Mouse (Mus musculus) heart, embryonic 14.5 days (tissue): ENCODE results near the gene Slc35a5. TPM values are rescaled to one million over a fixed set of nuclear protein-coding genes. Genes with fewer than 3 reads are reported as not detected.
A peak's percentile ranks its signal among the peaks of the same experiment; 100 is the strongest.

Experiments used
- ATAC-seq: fragments of 200-750 bp; cut with Nextera tagmentation; 2 replicates; pipeline ENCODE4 v1.8.0; 2017; ENCODE audit warnings: low read depth, moderate TSS enrichment; ENCODE audit not compliant: insufficient number of reproducible peaks, insufficient read depth, low FRiP score
- H3K27ac ChIP-seq, 2 experiments: fragments of 200-500 bp in 1 of 2; fragments of 300-500 bp in 1 of 2; sonication (generic) in 1 of 2; replicated peaks in 1 of 2; 2 replicates each; pipeline ENCODE4 v1.5.1; 2012 to 2014; ENCODE audit warnings: low read depth in 2 of 2, low read length in 2 of 2, control low read depth in 1 of 2, mild to moderate bottlenecking in 1 of 2, mixed read lengths in 1 of 2; ENCODE audit not compliant: control insufficient read depth in 1 of 2, insufficient read depth in 1 of 2
- H3K27me3 ChIP-seq: fragments of 300-500 bp; sonication (generic); 2 replicates; pipeline ENCODE4 v1.6.1; 2014; ENCODE audit warnings: mild to moderate bottlenecking, low read length, control low read depth; ENCODE audit not compliant: control insufficient read depth, insufficient read depth
- H3K36me3 ChIP-seq: fragments of 300-500 bp; sonication (generic); 2 replicates; pipeline ENCODE4 v1.6.1; 2014; ENCODE audit warnings: mild to moderate bottlenecking, control low read depth, low read length, mixed read lengths; ENCODE audit not compliant: control insufficient read depth, insufficient read depth
- H3K4me1 ChIP-seq, 2 experiments: fragments of 200-500 bp in 1 of 2; fragments of 300-500 bp in 1 of 2; sonication (generic) in 1 of 2; 2 replicates each; pipeline ENCODE4 v1.6.1; 2012 to 2014; ENCODE audit warnings: low read length in 2 of 2, control low read depth in 1 of 2, mixed read lengths in 1 of 2; ENCODE audit not compliant: control insufficient read depth in 2 of 2, insufficient read depth in 2 of 2
- H3K4me2 ChIP-seq: fragments of 300-500 bp; sonication (generic); 2 replicates; pipeline ENCODE4 v1.6.1; 2014; ENCODE audit warnings: mild to moderate bottlenecking, low read length
- H3K4me3 ChIP-seq, 2 experiments: fragments of 200-500 bp in 1 of 2; fragments of 300-500 bp in 1 of 2; sonication (generic) in 1 of 2; 2 replicates each; pipeline ENCODE4 v1.5.1; 2012 to 2014; ENCODE audit warnings: low read length in 2 of 2, mild to moderate bottlenecking in 2 of 2, control low read depth in 1 of 2, low read depth in 1 of 2, moderate library complexity in 1 of 2; ENCODE audit not compliant: control insufficient read depth in 1 of 2, insufficient read depth in 1 of 2
- H3K9ac ChIP-seq: fragments of 300-500 bp; sonication (generic); 2 replicates; pipeline ENCODE4 v1.6.1; 2014; ENCODE audit warnings: mild to moderate bottlenecking, low read length
- H3K9me3 ChIP-seq: fragments of 300-500 bp; sonication (generic); 2 replicates; pipeline ENCODE4 v1.6.1; 2016; ENCODE audit warnings: low read length, control low read depth; ENCODE audit not compliant: control insufficient read depth
- WGBS: fragments of 180-500 bp; shearing (Covaris S2); extraction: QIAGEN DNeasy Blood & Tissue Kit; methylation state at CpG from one replicate; pipeline ENCODE4 v1.1.7; 2014; 5-methylcytosine and 5-hydroxymethylcytosine counted together
- polyA plus RNA-seq: library from polyadenylated mRNA; unstranded; fragments of >200 nt; fragmentation: Nextera tagmentation; extraction: Ambion mirVana; gene quantifications from 2 replicates; pipeline ENCODE4 v1.2.1, GENCODE M21; 2014

The Slc35a5 gene
- polyA plus RNA-seq, 1 experiment from 2014 or later, result 18.0 TPM

GRCm38 (mm10) chr16:45095030-45095429, 63.5 kb downstream of the Slc35a5 start:
- Histone ChIP-seq H3K9ac (peak overlapping the region; percentile 72), H3K27me3 (no peaks in the 10 kb centered on the region), H3K4me2 (peak overlapping the region; percentile 63), H3K9me3 (no peaks in the 10 kb centered on the region), H3K36me3 (no peaks in the 10 kb centered on the region), H3K27ac (peak overlapping the region in 1 of 2 experiments; percentile 91; a peak in 2 of 4 replicates), H3K4me3 (peak overlapping the region; percentile 43 to 75), H3K4me1 (peaks cover 32 to 54% of the 10 kb centered on the region in 2 experiments)
- no peak for ATAC-seq
- 72% methylated on average over 13 of the region's 13 CpGs for WGBS

- Histone ChIP-seq H3K9ac (peak overlapping the region; percentile 72), H3K9me3 (no peaks in the 10 kb centered on the region), H3K4me2 (peak overlapping the region; percentile 63), H3K27me3 (no peaks in the 10 kb centered on the region), H3K36me3 (no peaks in the 10 kb centered on the region), H3K4me3 (peak overlapping the region; percentile 43 to 75), H3K4me1 (peaks cover 32 to 49% of the 10 kb centered on the region in 2 experiments), H3K27ac (peak overlapping the region; percentile 91 to 98)
- 5% methylated on average over 9 of the region's 9 CpGs for WGBS
- ATAC-seq, result no peak
These were observed 64.3 kb downstream of the Slc35a5 start for GRCm38 (mm10) chr16:45094136-45094756.

GRCm38 (mm10) chr16:45093137-45093731, 65.3 kb downstream of the Slc35a5 start, which contains the start of gene Ccdc80:
Gene Ccdc80 (plus strand): TSS chr16:45093402.
- peaks cover 32 to 44% of the 10 kb centered on the region in 2 experiments for H3K4me1 ChIP-seq

GRCm38 (mm10) chr16:45090005-45090404, 68.5 kb downstream of the Slc35a5 start:
- no peak overlapping the region for H3K27ac ChIP-seq
- ATAC-seq, result peak; percentile 48; the same call in 1 of the 2 replicates
- H3K9ac ChIP-seq, result no peak overlapping the region
- H3K27me3 ChIP-seq, result no peaks in the 10 kb centered on the region
- WGBS, result 6% methylated on average over 10 of the region's 10 CpGs
- H3K9me3 ChIP-seq, result no peaks in the 10 kb centered on the region
- no peaks in the 10 kb centered on the region for H3K36me3 ChIP-seq
- peaks cover 11 to 13% of the 10 kb centered on the region in 2 experiments for H3K4me1 ChIP-seq
- H3K4me2 ChIP-seq, result peak overlapping the region; percentile 34; the same call in 1 of the 2 replicates
- H3K4me3 ChIP-seq, result no peak overlapping the region

More at GRCm38 (mm10) chr16:45093137-45093731, 65.3 kb downstream of the Slc35a5 start, which contains the start of gene Ccdc80:
- H3K27ac ChIP-seq, result peak within 1 kb of the TSS; percentile 91 to 98
- WGBS, result 0% methylated on average over 6 of the region's 6 CpGs
- H3K4me3 ChIP-seq, result peak within 1 kb of the TSS; percentile 43 to 75
- H3K36me3 ChIP-seq, result no peaks in the 10 kb centered on the region
- no peaks in the 10 kb centered on the region for H3K27me3 ChIP-seq
- no peaks in the 10 kb centered on the region for H3K9me3 ChIP-seq
- peak within 1 kb of the TSS; percentile 72 for H3K9ac ChIP-seq
- peak within 1 kb of the TSS; percentile 63 for H3K4me2 ChIP-seq
- peak; percentile 60 for ATAC-seq

Other genes with a start within 250 kb of the Slc35a5 start
- 0.30 and 0.42 TPM in 2 replicates for gene Cd200r3, start 215.0 kb downstream of the Slc35a5 start, polyA plus RNA-seq
- gene Ccdc80, start 65.3 kb downstream of the Slc35a5 start, polyA plus RNA-seq, result 88.5 and 96.2 TPM in 2 replicates
- 30.5 and 30.7 TPM in 2 replicates for gene Atg3, start 79 bp upstream of the Slc35a5 start, polyA plus RNA-seq
- not detected in 2 replicates for gene Btla, start 65.6 kb upstream of the Slc35a5 start, polyA plus RNA-seq